ENCODE assay signal across 12 mouse cellular contexts in genomic region chr14:80039645-80040272, GRCm38 (mm10). TPM values are rescaled to one million over a fixed set of nuclear protein-coding genes. Genes with fewer than 3 reads are reported as not detected.
DNase-seq lines count a peak whose midpoint lies in the region; ATAC-seq and TF ChIP-seq lines count a peak whose summit lies in the region.
"Had no signal": no experiment of that assay in that cellular context is flagged by ENCODE, and none has a peak within 500 bp of the region (broad histone marks: within the 10 kb centered on the region; RNA-seq: fewer than 3 reads in every experiment).

No protein-coding gene starts in this region.

- H3K4me1 ChIP-seq in heart, adult 2 months (ENCODE audit: control insufficient read depth, insufficient read depth, low read length) = no peaks in the 10 kb centered on the region
- H3K4me1 ChIP-seq in embryonic facial prominence, embryonic 14.5 days (ENCODE audit: control insufficient read depth, insufficient read depth, low read length) = no peaks in the 10 kb centered on the region
- peaks cover 4% of the 10 kb centered on the region; the same call in 1 of the 2 replicates for H3K4me1 ChIP-seq in intestine, embryonic 15.5 days (replicated peaks)
- 0 out of 2 replicates have a peak, but pooled peaks cover 4% of the 10 kb centered on the region for H3K4me1 ChIP-seq in neural tube, embryonic 14.5 days (ENCODE audit: control insufficient read depth, insufficient read depth, low read length)
- H3K4me1 ChIP-seq: embryonic facial prominence, embryonic 12.5 days had no signal

- no peaks in the 10 kb centered on the region for H3K79me2 ChIP-seq in heart, adult 2 months (replicated peaks; ENCODE audit: control insufficient read depth, insufficient read depth, low read length)

- H3K4me2 ChIP-seq in embryonic facial prominence, embryonic 14.5 days (ENCODE audit: low read depth, low read length) = no peak overlapping the region
- H3K4me2 ChIP-seq in intestine, embryonic 15.5 days (replicated peaks) = no peak overlapping the region
- H3K4me2 ChIP-seq in neural tube, embryonic 14.5 days (ENCODE audit: low read depth, low read length) = no peak overlapping the region
- H3K4me2 ChIP-seq: embryonic facial prominence, embryonic 12.5 days; heart, embryonic 15.5 days had no signal

- no peak overlapping the region for H3K9ac ChIP-seq in heart, adult 2 months (ENCODE audit: low read depth, low read length)
- H3K9ac ChIP-seq in embryonic facial prominence, embryonic 14.5 days (ENCODE audit: low read depth, low read length) = no peak overlapping the region
- no peak overlapping the region for H3K9ac ChIP-seq in intestine, embryonic 15.5 days
- H3K9ac ChIP-seq in neural tube, embryonic 14.5 days (replicated peaks; ENCODE audit: low read depth, low read length) = no peak overlapping the region
- H3K9ac ChIP-seq: embryonic facial prominence, embryonic 12.5 days; heart, embryonic 15.5 days had no signal

- H3K9me3 ChIP-seq in embryonic facial prominence, embryonic 14.5 days (ENCODE audit: control insufficient read depth, low read length) = no peaks in the 10 kb centered on the region
- H3K9me3 ChIP-seq in intestine, embryonic 15.5 days = no peaks in the 10 kb centered on the region
- H3K9me3 ChIP-seq in neural tube, embryonic 14.5 days (ENCODE audit: control insufficient read depth, low read length) = no peaks in the 10 kb centered on the region
- H3K9me3 ChIP-seq: embryonic facial prominence, embryonic 12.5 days; heart, embryonic 15.5 days had no signal

- TF ChIP-seq CTCF in heart, adult 2 months (IDR thresholded peaks at IDR 0.05) = no peak

- ATAC-seq in embryonic facial prominence, embryonic 14.5 days (ENCODE audit: low read depth) = peak; percentile 76; the same call in 1 of the 2 replicates
- ATAC-seq in intestine, embryonic 15.5 days = peak; percentile 96
- peak; percentile 90 for ATAC-seq in neural tube, embryonic 14.5 days (ENCODE audit: low read depth)
- ATAC-seq in megakaryocyte-erythroid progenitor cell, adult 5-6 weeks (replicated peaks; ENCODE audit: low FRiP score, low TSS enrichment, poor library complexity, severe bottlenecking) = no peak

- TF ChIP-seq EP300 in heart, adult 2 months (IDR thresholded peaks at IDR 0.05; ENCODE audit: insufficient read depth, low read depth, low read length) = no peak

- TF ChIP-seq POLR2A in heart, adult 2 months (IDR thresholded peaks at IDR 0.05; ENCODE audit: insufficient read depth, low read depth, low read length) = no peak

- no peaks in the 10 kb centered on the region for H3K36me3 ChIP-seq in heart, adult 2 months (ENCODE audit: control insufficient read depth, insufficient read depth, low read length)
- no peaks in the 10 kb centered on the region for H3K36me3 ChIP-seq in embryonic facial prominence, embryonic 14.5 days (ENCODE audit: control insufficient read depth, insufficient read depth, low read length)
- no peaks in the 10 kb centered on the region for H3K36me3 ChIP-seq in intestine, embryonic 15.5 days
- H3K36me3 ChIP-seq in neural tube, embryonic 14.5 days (ENCODE audit: control insufficient read depth, insufficient read depth, low read length) = no peaks in the 10 kb centered on the region
- H3K36me3 ChIP-seq: embryonic facial prominence, embryonic 12.5 days; heart, embryonic 15.5 days had no signal

- no peak overlapping the region for H3K4me3 ChIP-seq in heart, adult 2 months
- no peak overlapping the region for H3K4me3 ChIP-seq in embryonic facial prominence, embryonic 14.5 days (ENCODE audit: low read depth, low read length)
- no peak overlapping the region for H3K4me3 ChIP-seq in intestine, embryonic 15.5 days (replicated peaks)
- H3K4me3 ChIP-seq in neural tube, embryonic 14.5 days (ENCODE audit: low read depth, low read length) = no peak overlapping the region
- H3K4me3 ChIP-seq: embryonic facial prominence, embryonic 12.5 days; heart, embryonic 15.5 days had no signal

- intact Hi-C loops in heart, postnatal 14 days (cut with DNase I) = no loop called here
- intact Hi-C loops in heart, adult 2 months (cut with DNase I) = no loop called here

- no peak overlapping the region for H3K27ac ChIP-seq in heart, adult 2 months
- H3K27ac ChIP-seq in embryonic facial prominence, embryonic 14.5 days (replicated peaks; ENCODE audit: low read depth, low read length) = no peak overlapping the region
- H3K27ac ChIP-seq in intestine, embryonic 15.5 days = no peak overlapping the region
- no peak overlapping the region for H3K27ac ChIP-seq in neural tube, embryonic 14.5 days (ENCODE audit: low read depth, low read length)
- H3K27ac ChIP-seq: embryonic facial prominence, embryonic 12.5 days; heart, embryonic 15.5 days had no signal

- no peaks in the 10 kb centered on the region for H3K27me3 ChIP-seq in heart, adult 2 months (ENCODE audit: control insufficient read depth, insufficient read depth, low read length)
- H3K27me3 ChIP-seq in embryonic facial prominence, embryonic 14.5 days (replicated peaks; ENCODE audit: control insufficient read depth, insufficient read depth, low read length) = no peaks in the 10 kb centered on the region
- H3K27me3 ChIP-seq in intestine, embryonic 15.5 days (replicated peaks) = no peaks in the 10 kb centered on the region
- no peaks in the 10 kb centered on the region for H3K27me3 ChIP-seq in neural tube, embryonic 14.5 days (ENCODE audit: control insufficient read depth, insufficient read depth, low read length)
- H3K27me3 ChIP-seq: embryonic facial prominence, embryonic 12.5 days; heart, embryonic 15.5 days had no signal

- WGBS in heart, adult 2 months = 47% methylated on average over 4 of the region's 4 CpGs
- WGBS in embryonic facial prominence, embryonic 14.5 days = 51% methylated on average over 4 of the region's 4 CpGs
- 41% methylated on average over 4 of the region's 4 CpGs for WGBS in intestine, embryonic 15.5 days
- WGBS in neural tube, embryonic 14.5 days = 40% methylated on average over 4 of the region's 4 CpGs

- DNase-seq in heart, postnatal 14 days = peak; percentile 2 to 18
- DNase-seq in heart, adult 2 months = no peak
- DNase-seq in embryonic facial prominence, embryonic 14.5 days (ENCODE audit: low spot score) = peak; percentile 77
- DNase-seq in adrenal gland, postnatal 36 days = no peak
- no peak for DNase-seq in spleen, postnatal 14 days (ENCODE audit: low spot score in 2 of 2)
- DNase-seq: adrenal gland, postnatal 25 days; left cerebral cortex, postnatal 4 days had no signal

RNA-seq across cellular contexts. Expression of gene Olfm4, which starts 55.9 kb away (rescaled TPM):
- under 1 TPM; 0.12 TPM for total RNA-seq in heart, postnatal 14 days (2021)
- not detected for total RNA-seq in heart, adult 2 months (2021)
- not detected in 2 replicates for polyA plus RNA-seq in heart, adult 2 months (2012; rRNA removed)
- polyA plus RNA-seq in embryonic facial prominence, embryonic 14.5 days (2014; fragmentation: Nextera tagmentation; extraction: Ambion mirVana) = 1.1 TPM in 2 replicates
- 5.5 and 6.4 TPM in 2 replicates for polyA plus RNA-seq in intestine, embryonic 15.5 days (2015; fragmentation: Nextera tagmentation; extraction: Ambion mirVana)
- 0.91 and 1.1 TPM in 2 replicates for polyA plus RNA-seq in neural tube, embryonic 14.5 days (2014; fragmentation: Nextera tagmentation; extraction: Ambion mirVana)
- not detected for total RNA-seq in adrenal gland, postnatal 36 days (2021)
- not detected in 2 replicates for total RNA-seq in megakaryocyte-erythroid progenitor cell, adult 5-6 weeks (2014; fragmentation: Nextera tagmentation)
- total RNA-seq in megakaryocyte-erythroid progenitor cell, adult 5-6 weeks (2017) = 0.38 TPM in 1 of 2 replicates, not detected in the other
- total RNA-seq: adrenal gland, postnatal 25 days had no signal

Comparison
In these comparisons a context has a peak if more than half of its experiments do, and no peak if none do; other contexts are left out.
1. DNase-seq: peak in heart, postnatal 14 days (2 of 2) and embryonic facial prominence, embryonic 14.5 days (single experiment); none in heart, adult 2 months (0 of 2), adrenal gland, postnatal 36 days (0 of 2) and spleen, postnatal 14 days (0 of 2).